Mouse (Mus musculus): ENCODE measurements around the gene Cenpa. TPM values are rescaled to one million over a fixed set of nuclear protein-coding genes. Genes with fewer than 3 reads are reported as not detected.

Gene Cenpa
- polyA plus RNA-seq, 1 experiment from 2014 or later = 335 TPM

GRCm38 (mm10) chr5:30709744-30710383 is 43.3 kb downstream of the Cenpa start:
- Histone ChIP-seq H3K9me3 (ENCODE audit: control insufficient read depth, low read length) (no peaks in the 10 kb centered on the region), H3K4me2 (ENCODE audit: low read depth) (no peak overlapping the region), H3K4me1 (ENCODE audit: control insufficient read depth, insufficient read depth, low read length) (0 out of 2 replicates have a peak, but pooled peaks cover 3% of the 10 kb centered on the region), H3K27ac (ENCODE audit: low read depth, low read length) (no peak overlapping the region), H3K36me3 (ENCODE audit: control insufficient read depth, insufficient read depth, low read length) (no peaks in the 10 kb centered on the region), H3K4me3 (ENCODE audit: low read depth, low read length) (no peak overlapping the region), H3K27me3 (ENCODE audit: control insufficient read depth, insufficient read depth, low read length) (no peaks in the 10 kb centered on the region), H3K9ac (ENCODE audit: low read length) (no peak overlapping the region)
- DNase-seq (ENCODE audit: low spot score) = peak; percentile 88
- ATAC-seq (ENCODE audit: insufficient read depth, low FRiP score, low TSS enrichment) = no peak
- 10% methylated on average over 13 of the region's 13 CpGs for WGBS

GRCm38 (mm10) chr5:30710486-30710885 is 43.9 kb downstream of the Cenpa start:
- ATAC-seq (ENCODE audit: insufficient read depth, low FRiP score, low TSS enrichment) = no peak
- Histone ChIP-seq H3K4me2 (ENCODE audit: low read depth) (peak overlapping the region; percentile 85), H3K4me1 (ENCODE audit: control insufficient read depth, insufficient read depth, low read length) (0 out of 2 replicates have a peak, but pooled peaks cover 3% of the 10 kb centered on the region), H3K36me3 (ENCODE audit: control insufficient read depth, insufficient read depth, low read length) (no peaks in the 10 kb centered on the region), H3K27me3 (ENCODE audit: control insufficient read depth, insufficient read depth, low read length) (no peaks in the 10 kb centered on the region), H3K9me3 (ENCODE audit: control insufficient read depth, low read length) (no peaks in the 10 kb centered on the region), H3K27ac (ENCODE audit: low read depth, low read length) (no peak overlapping the region), H3K4me3 (ENCODE audit: low read depth, low read length) (0 out of 2 replicates have a peak overlapping the region, but pooled peaks have one; percentile 56), H3K9ac (ENCODE audit: low read length) (no peak overlapping the region)
- no peak for DNase-seq (ENCODE audit: low spot score)
- 21% methylated on average over 8 of the region's 8 CpGs for WGBS

- ATAC-seq (ENCODE audit: insufficient read depth, low FRiP score, low TSS enrichment) (peak; percentile 86), DNase-seq (ENCODE audit: low spot score) (peak; percentile 94)
- Histone ChIP-seq H3K36me3 (ENCODE audit: control insufficient read depth, insufficient read depth, low read length) (no peaks in the 10 kb centered on the region), H3K9ac (ENCODE audit: low read length) (peak within 1 kb of the TSS; percentile 80), H3K4me3 (ENCODE audit: low read depth, low read length) (peak within 1 kb of the TSS; percentile 56), H3K4me1 (ENCODE audit: control insufficient read depth, insufficient read depth, low read length) (0 out of 2 replicates have a peak, but pooled peaks cover 3% of the 10 kb centered on the region), H3K9me3 (ENCODE audit: control insufficient read depth, low read length) (no peaks in the 10 kb centered on the region), H3K27ac (ENCODE audit: low read depth, low read length) (peak within 1 kb of the TSS; percentile 75), H3K4me2 (ENCODE audit: low read depth) (peak within 1 kb of the TSS; percentile 85), H3K27me3 (ENCODE audit: control insufficient read depth, insufficient read depth, low read length) (no peaks in the 10 kb centered on the region)
- WGBS = under 1% methylated on average over 71 of the region's 71 CpGs
Measured at GRCm38 (mm10) chr5:30711147-30712001, 44.8 kb downstream of the Cenpa start, which contains the start of gene Dpysl5. Gene Dpysl5, plus strand, starts transcription at chr5:30711564.

- ATAC-seq (ENCODE audit: insufficient read depth, low FRiP score, low TSS enrichment) = 0 out of 2 replicates have a peak, but pooled peaks have one; percentile 17
- 0% methylated on average over 14 of the region's 14 CpGs for WGBS
Measured at GRCm38 (mm10) chr5:30712002-30712390, 45.4 kb downstream of the Cenpa start.

GRCm38 (mm10) chr5:30712441-30713298 is 46.1 kb downstream of the Cenpa start:
- Histone ChIP-seq H3K9me3 (ENCODE audit: control insufficient read depth, low read length) (no peaks in the 10 kb centered on the region), H3K4me3 (ENCODE audit: low read depth, low read length) (peak overlapping the region; percentile 56), H3K27ac (ENCODE audit: low read depth, low read length) (peak overlapping the region; percentile 75), H3K9ac (ENCODE audit: low read length) (peak overlapping the region; percentile 80), H3K4me1 (ENCODE audit: control insufficient read depth, insufficient read depth, low read length) (0 out of 2 replicates have a peak, but pooled peaks cover 3% of the 10 kb centered on the region), H3K4me2 (ENCODE audit: low read depth) (peak overlapping the region; percentile 85), H3K27me3 (ENCODE audit: control insufficient read depth, insufficient read depth, low read length) (no peaks in the 10 kb centered on the region), H3K36me3 (ENCODE audit: control insufficient read depth, insufficient read depth, low read length) (no peaks in the 10 kb centered on the region)
- DNase-seq (ENCODE audit: low spot score) (peak; percentile 65), ATAC-seq (ENCODE audit: insufficient read depth, low FRiP score, low TSS enrichment) (peak; percentile 54)
- under 1% methylated on average over 43 of the region's 43 CpGs for WGBS

More at GRCm38 (mm10) chr5:30712002-30712390, 45.4 kb downstream of the Cenpa start:
- DNase-seq (ENCODE audit: low spot score) = no peak
- Histone ChIP-seq H3K4me3 (ENCODE audit: low read depth, low read length) (peak overlapping the region; percentile 56), H3K27me3 (ENCODE audit: control insufficient read depth, insufficient read depth, low read length) (no peaks in the 10 kb centered on the region), H3K4me1 (ENCODE audit: control insufficient read depth, insufficient read depth, low read length) (0 out of 2 replicates have a peak, but pooled peaks cover 3% of the 10 kb centered on the region), H3K27ac (ENCODE audit: low read depth, low read length) (peak overlapping the region; percentile 75), H3K9me3 (ENCODE audit: control insufficient read depth, low read length) (no peaks in the 10 kb centered on the region), H3K36me3 (ENCODE audit: control insufficient read depth, insufficient read depth, low read length) (no peaks in the 10 kb centered on the region), H3K4me2 (ENCODE audit: low read depth) (peak overlapping the region; percentile 85), H3K9ac (ENCODE audit: low read length) (peak overlapping the region; percentile 80)

- no peaks in the 10 kb centered on the region for H3K9me3 ChIP-seq (ENCODE audit: control insufficient read depth, low read length)
- H3K4me2 ChIP-seq (ENCODE audit: low read depth) = peak overlapping the region; percentile 85
- under 1% methylated on average over 20 of the region's 20 CpGs for WGBS
- peak overlapping the region; percentile 80 for H3K9ac ChIP-seq (ENCODE audit: low read length)
- no peak for DNase-seq (ENCODE audit: low spot score)
- H3K36me3 ChIP-seq (ENCODE audit: control insufficient read depth, insufficient read depth, low read length) = no peaks in the 10 kb centered on the region
- ATAC-seq (ENCODE audit: insufficient read depth, low FRiP score, low TSS enrichment) = peak; percentile 14; the same call in 1 of the 2 replicates
- 0 out of 2 replicates have a peak, but pooled peaks cover 3% of the 10 kb centered on the region for H3K4me1 ChIP-seq (ENCODE audit: control insufficient read depth, insufficient read depth, low read length)
- peak overlapping the region; percentile 56 for H3K4me3 ChIP-seq (ENCODE audit: low read depth, low read length)
- H3K27ac ChIP-seq (ENCODE audit: low read depth, low read length) = peak overlapping the region; percentile 75
- no peaks in the 10 kb centered on the region for H3K27me3 ChIP-seq (ENCODE audit: control insufficient read depth, insufficient read depth, low read length)
Measured at GRCm38 (mm10) chr5:30713299-30713675, 46.7 kb downstream of the Cenpa start.

GRCm38 (mm10) chr5:30713691-30714090 is 47.1 kb downstream of the Cenpa start:
- Histone ChIP-seq H3K27ac (ENCODE audit: low read depth, low read length) (peak overlapping the region; percentile 75), H3K27me3 (ENCODE audit: control insufficient read depth, insufficient read depth, low read length) (no peaks in the 10 kb centered on the region), H3K9ac (ENCODE audit: low read length) (peak overlapping the region; percentile 80), H3K9me3 (ENCODE audit: control insufficient read depth, low read length) (no peaks in the 10 kb centered on the region), H3K4me3 (ENCODE audit: low read depth, low read length) (peak overlapping the region; percentile 56), H3K4me2 (ENCODE audit: low read depth) (peak overlapping the region; percentile 85), H3K36me3 (ENCODE audit: control insufficient read depth, insufficient read depth, low read length) (no peaks in the 10 kb centered on the region), H3K4me1 (ENCODE audit: control insufficient read depth, insufficient read depth, low read length) (0 out of 2 replicates have a peak, but pooled peaks cover 3% of the 10 kb centered on the region)
- WGBS = 12% methylated on average over 11 of the region's 11 CpGs
- ATAC-seq (ENCODE audit: insufficient read depth, low FRiP score, low TSS enrichment) (no peak), DNase-seq (ENCODE audit: low spot score) (no peak)

GRCm38 (mm10) chr5:30716311-30716710 is 49.7 kb downstream of the Cenpa start:
- H3K9me3 ChIP-seq (ENCODE audit: control insufficient read depth, low read length) = no peaks in the 10 kb centered on the region
- no peaks in the 10 kb centered on the region for H3K4me1 ChIP-seq (ENCODE audit: control insufficient read depth, insufficient read depth, low read length)
- no peak overlapping the region for H3K9ac ChIP-seq (ENCODE audit: low read length)
- H3K4me3 ChIP-seq (ENCODE audit: low read depth, low read length) = no peak overlapping the region
- no peaks in the 10 kb centered on the region for H3K36me3 ChIP-seq (ENCODE audit: control insufficient read depth, insufficient read depth, low read length)
- H3K4me2 ChIP-seq (ENCODE audit: low read depth) = no peak overlapping the region
- DNase-seq (ENCODE audit: low spot score) = no peak
- H3K27me3 ChIP-seq (ENCODE audit: control insufficient read depth, insufficient read depth, low read length) = no peaks in the 10 kb centered on the region
- WGBS = 83% methylated on average over 2 of the region's 2 CpGs
- no peak overlapping the region for H3K27ac ChIP-seq (ENCODE audit: low read depth, low read length)
- ATAC-seq (ENCODE audit: insufficient read depth, low FRiP score, low TSS enrichment) = no peak

All from neural tube, embryonic 11.5 days (tissue).